Mouse (Mus musculus): ENCODE measurements at regions not wholly inside any gene's neighbourhood (a gene's known extent, or its start where the extent isn't known, plus 50 kb on each side); places are given as distances from the start of the nearest gene placed in this dataset.

GRCm38 (mm10) chr2:56576588-56576987 lies 547.2 kb downstream of the Nr4a2 start:
- DNase-seq (ENCODE audit: low spot score) (no peak), ATAC-seq (ENCODE audit: low FRiP score) (no peak)
- no peak overlapping the region for H3K9ac ChIP-seq
- H3K4me1 ChIP-seq (replicated peaks; ENCODE audit: control insufficient read depth, insufficient read depth, low read length) = no peaks in the 10 kb centered on the region
- no peaks in the 10 kb centered on the region for H3K27me3 ChIP-seq (ENCODE audit: control insufficient read depth, insufficient read depth, low read length)
- H3K9me3 ChIP-seq (ENCODE audit: control insufficient read depth, low read length) = no peaks in the 10 kb centered on the region
- H3K36me3 ChIP-seq (replicated peaks; ENCODE audit: control insufficient read depth, insufficient read depth) = no peaks in the 10 kb centered on the region
- H3K27ac ChIP-seq = no peak overlapping the region
- no peak overlapping the region for H3K4me2 ChIP-seq (replicated peaks)
- WGBS = 41% methylated on average over 3 of the region's 3 CpGs
- H3K4me3 ChIP-seq (replicated peaks; ENCODE audit: low read length) = no peak overlapping the region

GRCm38 (mm10) chr2:56572757-56573156 lies 551.0 kb downstream of the Nr4a2 start:
- Histone ChIP-seq H3K9me3 (ENCODE audit: control insufficient read depth, low read length) (no peaks in the 10 kb centered on the region), H3K27ac (no peak overlapping the region), H3K36me3 (replicated peaks; ENCODE audit: control insufficient read depth, insufficient read depth) (no peaks in the 10 kb centered on the region), H3K4me3 (replicated peaks; ENCODE audit: low read length) (no peak overlapping the region), H3K4me1 (replicated peaks; ENCODE audit: control insufficient read depth, insufficient read depth, low read length) (no peaks in the 10 kb centered on the region), H3K27me3 (ENCODE audit: control insufficient read depth, insufficient read depth, low read length) (no peaks in the 10 kb centered on the region), H3K9ac (no peak overlapping the region), H3K4me2 (replicated peaks) (no peak overlapping the region)
- WGBS = 58% methylated on average over 2 of the region's 2 CpGs
- ATAC-seq (ENCODE audit: low FRiP score) (peak; percentile 57; the same call in 1 of the 2 replicates), DNase-seq (ENCODE audit: low spot score) (no peak)

- H3K4me2 ChIP-seq (replicated peaks) = no peak overlapping the region
- H3K36me3 ChIP-seq (replicated peaks; ENCODE audit: control insufficient read depth, insufficient read depth) = no peaks in the 10 kb centered on the region
- WGBS = 68% methylated on average over 2 of the region's 2 CpGs
- DNase-seq (ENCODE audit: low spot score) = no peak
- ATAC-seq (ENCODE audit: low FRiP score) = no peak
- H3K27ac ChIP-seq = no peak overlapping the region
- no peaks in the 10 kb centered on the region for H3K27me3 ChIP-seq (ENCODE audit: control insufficient read depth, insufficient read depth, low read length)
- H3K4me1 ChIP-seq (replicated peaks; ENCODE audit: control insufficient read depth, insufficient read depth, low read length) = no peaks in the 10 kb centered on the region
- no peak overlapping the region for H3K4me3 ChIP-seq (replicated peaks; ENCODE audit: low read length)
- no peak overlapping the region for H3K9ac ChIP-seq
- H3K9me3 ChIP-seq (ENCODE audit: control insufficient read depth, low read length) = no peaks in the 10 kb centered on the region
Observed at GRCm38 (mm10) chr2:56561321-56561720, 562.5 kb downstream of the Nr4a2 start.

- no peaks in the 10 kb centered on the region for H3K27me3 ChIP-seq (ENCODE audit: control insufficient read depth, insufficient read depth, low read length)
- H3K4me3 ChIP-seq (replicated peaks; ENCODE audit: low read length) = no peak overlapping the region
- H3K4me1 ChIP-seq (replicated peaks; ENCODE audit: control insufficient read depth, insufficient read depth, low read length) = no peaks in the 10 kb centered on the region
- H3K9ac ChIP-seq = no peak overlapping the region
- H3K36me3 ChIP-seq (replicated peaks; ENCODE audit: control insufficient read depth, insufficient read depth) = no peaks in the 10 kb centered on the region
- ATAC-seq (ENCODE audit: low FRiP score) = no peak
- DNase-seq (ENCODE audit: low spot score) = no peak
- WGBS = 62% methylated on average over 7 of the region's 7 CpGs
- H3K9me3 ChIP-seq (ENCODE audit: control insufficient read depth, low read length) = no peaks in the 10 kb centered on the region
- H3K27ac ChIP-seq = no peak overlapping the region
- H3K4me2 ChIP-seq (replicated peaks) = no peak overlapping the region
Observed at GRCm38 (mm10) chr2:56552197-56552964, 571.4 kb downstream of the Nr4a2 start.

- no peak overlapping the region for H3K27ac ChIP-seq
- DNase-seq (ENCODE audit: low spot score) (no peak), ATAC-seq (ENCODE audit: low FRiP score) (no peak)
- no peaks in the 10 kb centered on the region for H3K27me3 ChIP-seq (ENCODE audit: control insufficient read depth, insufficient read depth, low read length)
- no peak overlapping the region for H3K9ac ChIP-seq
- no peaks in the 10 kb centered on the region for H3K9me3 ChIP-seq (ENCODE audit: control insufficient read depth, low read length)
- H3K4me3 ChIP-seq (replicated peaks; ENCODE audit: low read length) = no peak overlapping the region
- WGBS = 88% methylated on average over 2 of the region's 2 CpGs
- H3K36me3 ChIP-seq (replicated peaks; ENCODE audit: control insufficient read depth, insufficient read depth) = no peaks in the 10 kb centered on the region
- H3K4me1 ChIP-seq (replicated peaks; ENCODE audit: control insufficient read depth, insufficient read depth, low read length) = no peaks in the 10 kb centered on the region
- no peak overlapping the region for H3K4me2 ChIP-seq (replicated peaks)
Observed at GRCm38 (mm10) chr2:56550163-56550562, 573.6 kb downstream of the Nr4a2 start.

- no peak for DNase-seq (ENCODE audit: low spot score)
- Histone ChIP-seq H3K27ac (no peak overlapping the region), H3K4me3 (replicated peaks; ENCODE audit: low read length) (no peak overlapping the region), H3K4me1 (replicated peaks; ENCODE audit: control insufficient read depth, insufficient read depth, low read length) (0 out of 2 replicates have a peak, but pooled peaks cover 4% of the 10 kb centered on the region), H3K36me3 (replicated peaks; ENCODE audit: control insufficient read depth, insufficient read depth) (no peaks in the 10 kb centered on the region), H3K27me3 (ENCODE audit: control insufficient read depth, insufficient read depth, low read length) (no peaks in the 10 kb centered on the region), H3K9ac (no peak overlapping the region), H3K9me3 (ENCODE audit: control insufficient read depth, low read length) (no peaks in the 10 kb centered on the region), H3K4me2 (replicated peaks) (no peak overlapping the region)
- no peak for ATAC-seq (ENCODE audit: low FRiP score)
- 47% methylated on average over 2 of the region's 2 CpGs for WGBS
Observed at GRCm38 (mm10) chr2:56540714-56541113, 583.1 kb downstream of the Nr4a2 start.

GRCm38 (mm10) chr2:56539828-56540227 lies 584.0 kb downstream of the Nr4a2 start:
- WGBS = 62% methylated on average over 8 of the region's 8 CpGs
- no peaks in the 10 kb centered on the region for H3K36me3 ChIP-seq (replicated peaks; ENCODE audit: control insufficient read depth, insufficient read depth)
- ATAC-seq (ENCODE audit: low FRiP score) = peak; percentile 76; the same call in 1 of the 2 replicates

GRCm38 (mm10) chr2:56519428-56519827 lies 604.4 kb downstream of the Nr4a2 start:
- no peaks in the 10 kb centered on the region for H3K36me3 ChIP-seq (replicated peaks; ENCODE audit: control insufficient read depth, insufficient read depth)
- no peak overlapping the region for H3K27ac ChIP-seq
- 35% methylated on average over 7 of the region's 7 CpGs for WGBS
- 0 out of 2 replicates have a peak overlapping the region, but pooled peaks have one; percentile 2 for H3K4me2 ChIP-seq (replicated peaks)
- no peaks in the 10 kb centered on the region for H3K4me1 ChIP-seq (replicated peaks; ENCODE audit: control insufficient read depth, insufficient read depth, low read length)
- no peaks in the 10 kb centered on the region for H3K27me3 ChIP-seq (ENCODE audit: control insufficient read depth, insufficient read depth, low read length)
- H3K4me3 ChIP-seq (replicated peaks; ENCODE audit: low read length) = no peak overlapping the region
- no peak for ATAC-seq (ENCODE audit: low FRiP score)
- no peak overlapping the region for H3K9ac ChIP-seq
- peak; percentile 29 for DNase-seq (ENCODE audit: low spot score)
- H3K9me3 ChIP-seq (ENCODE audit: control insufficient read depth, low read length) = no peaks in the 10 kb centered on the region

More at GRCm38 (mm10) chr2:56539828-56540227, 584.0 kb downstream of the Nr4a2 start:
- Histone ChIP-seq H3K27ac (no peak overlapping the region), H3K4me3 (replicated peaks; ENCODE audit: low read length) (no peak overlapping the region), H3K4me2 (replicated peaks) (no peak overlapping the region), H3K4me1 (replicated peaks; ENCODE audit: control insufficient read depth, insufficient read depth, low read length) (0 out of 2 replicates have a peak, but pooled peaks cover 4% of the 10 kb centered on the region), H3K9me3 (ENCODE audit: control insufficient read depth, low read length) (no peaks in the 10 kb centered on the region), H3K9ac (no peak overlapping the region), H3K27me3 (ENCODE audit: control insufficient read depth, insufficient read depth, low read length) (no peaks in the 10 kb centered on the region)
- no peak for DNase-seq (ENCODE audit: low spot score)
